Mouse (Mus musculus) CH12.LX (cell line): ENCODE results near the gene B4galt3. TPM values are rescaled to one million over a fixed set of nuclear protein-coding genes. Genes with fewer than 3 reads are reported as not detected.

ENCODE experiments used
- DNase-seq: peaks from one replicate; pipeline ENCODE4 v3.0.0-alpha.2; 2013; ENCODE audit errors: extremely low read depth
- H3K27ac ChIP-seq: 2 replicates; pipeline ENCODE4 v1.5.1; 2012; ENCODE audit warnings: low read depth, mild to moderate bottlenecking, control low read depth, moderate library complexity; ENCODE audit not compliant: insufficient read depth
- H3K27me3 ChIP-seq: replicated peaks from 2 replicates; pipeline ENCODE3; 2012; ENCODE audit warnings: inconsistent platforms
- H3K36me3 ChIP-seq, 2 experiments: replicated peaks in 1 of 2; 2 replicates each; pipeline versions ENCODE3 to v1.6.1; 2012; ENCODE audit warnings: inconsistent platforms in 1 of 2, low read length in 1 of 2, mild to moderate bottlenecking in 1 of 2, mixed read lengths in 1 of 2, moderate library complexity in 1 of 2; ENCODE audit not compliant: control insufficient read depth in 1 of 2, insufficient read depth in 1 of 2
- H3K4me1 ChIP-seq, 2 experiments: 2 replicates each; pipeline ENCODE4 v1.6.1; 2012; ENCODE audit warnings: inconsistent platforms in 1 of 2, moderate library complexity in 1 of 2; ENCODE audit not compliant: insufficient read depth in 2 of 2, control insufficient read depth in 1 of 2
- H3K4me2 ChIP-seq: 2 replicates; pipeline ENCODE4 v1.6.1; 2012; ENCODE audit warnings: low read depth, mild to moderate bottlenecking, control low read depth; ENCODE audit not compliant: poor library complexity, insufficient read depth, severe bottlenecking
- H3K4me3 ChIP-seq, 3 experiments: fragments of 150-350 bp in 1 of 3; sonication (generic) in 1 of 3; replicated peaks in 1 of 3; 2 replicates each; pipeline versions ENCODE3 to v1.5.1; 2011 to 2012; ENCODE audit warnings: low read depth in 2 of 3, low read length in 2 of 3, mild to moderate bottlenecking in 2 of 3, moderate library complexity in 2 of 3, control low read depth in 1 of 3, improper control_type of control experiment in 1 of 3, inconsistent platforms in 1 of 3, mixed read lengths in 1 of 3; ENCODE audit not compliant: poor library complexity in 1 of 3
- H3K79me2 ChIP-seq: replicated peaks from 2 replicates; pipeline ENCODE4 v1.6.1; 2012; ENCODE audit warnings: mild to moderate bottlenecking, moderate library complexity; ENCODE audit not compliant: control insufficient read depth, poor library complexity, insufficient read depth, severe bottlenecking; ENCODE audit errors: extremely low read depth
- H3K9ac ChIP-seq: 2 replicates; pipeline ENCODE4 v1.6.1; 2012; ENCODE audit warnings: low read depth, mild to moderate bottlenecking, control low read depth, moderate library complexity; ENCODE audit not compliant: insufficient read depth
- H3K9me3 ChIP-seq: replicated peaks from 2 replicates; pipeline ENCODE3; 2012; ENCODE audit warnings: low read length, inconsistent platforms, mixed read lengths
- CHD1 ChIP-seq: IDR thresholded peaks from 2 replicates; pipeline ENCODE4 v1.6.1; 2012; ENCODE audit warnings: low read depth, low read length, improper control_type of control experiment, inconsistent platforms
- CHD2 ChIP-seq: IDR thresholded peaks from 2 replicates; pipeline ENCODE4 v1.6.1; 2011; ENCODE audit warnings: low read length, improper control_type of control experiment
- CTCF ChIP-seq, 2 experiments: IDR thresholded peaks in 1 of 2; conservative IDR thresholded peaks in 1 of 2; 2 replicates each; pipeline ENCODE4 v1.5.1; 2011 to 2012; ENCODE audit warnings: low read depth in 2 of 2, low read length in 2 of 2, improper control_type of control experiment in 1 of 2, inconsistent platforms in 1 of 2, mild to moderate bottlenecking in 1 of 2, moderate library complexity in 1 of 2
- ELF1 ChIP-seq: IDR thresholded peaks from 2 replicates; pipeline ENCODE4 v1.6.1; 2014; ENCODE audit warnings: low read depth, mild to moderate bottlenecking, inconsistent platforms, low read length, improper control_type of control experiment
- ETS1 ChIP-seq: conservative IDR thresholded peaks from 2 replicates; pipeline ENCODE4 v1.6.1; 2012; ENCODE audit warnings: low read depth, mild to moderate bottlenecking, inconsistent platforms, low read length, improper control_type of control experiment, moderate library complexity
- GABPA ChIP-seq: IDR thresholded peaks from 2 replicates; pipeline ENCODE4 v1.6.1; 2012; ENCODE audit warnings: low read depth, low read length, improper control_type of control experiment, inconsistent platforms; ENCODE audit not compliant: insufficient replicate concordance
- HCFC1 ChIP-seq: IDR thresholded peaks from 2 replicates; pipeline ENCODE4 v1.6.1; 2012; ENCODE audit warnings: low read depth, mild to moderate bottlenecking, inconsistent platforms, low read length, improper control_type of control experiment
- JUND ChIP-seq: conservative IDR thresholded peaks from 2 replicates; pipeline ENCODE4 v1.6.1; 2011; ENCODE audit warnings: low read depth, low read length, improper control_type of control experiment
- MXI1 ChIP-seq: IDR thresholded peaks from 2 replicates; pipeline ENCODE4 v1.6.1; 2011; ENCODE audit warnings: mild to moderate bottlenecking, low read depth, low read length, improper control_type of control experiment
- MYC ChIP-seq: IDR thresholded peaks from 2 replicates; pipeline ENCODE4 v1.6.1; 2011; ENCODE audit warnings: low read depth, mild to moderate bottlenecking, improper control_type of control experiment, low read length
- NRF1 ChIP-seq: IDR thresholded peaks from 2 replicates; pipeline ENCODE4 v1.6.1; 2014; ENCODE audit warnings: low read depth, mild to moderate bottlenecking, inconsistent platforms, low read length, improper control_type of control experiment, moderate library complexity
- POLR2A ChIP-seq: IDR thresholded peaks from 2 replicates; pipeline ENCODE4 v1.6.1; 2011; ENCODE audit warnings: low read depth, mild to moderate bottlenecking, improper control_type of control experiment, low read length
- RAD21 ChIP-seq: IDR thresholded peaks from 2 replicates; pipeline ENCODE4 v1.6.1; 2011; ENCODE audit warnings: low read depth, mild to moderate bottlenecking, low read length, improper control_type of control experiment, moderate library complexity
- RCOR1 ChIP-seq: conservative IDR thresholded peaks from 2 replicates; pipeline ENCODE4 v1.6.1; 2012; ENCODE audit warnings: low read depth, mild to moderate bottlenecking, inconsistent platforms, low read length, improper control_type of control experiment
- SIN3A ChIP-seq: IDR thresholded peaks from 2 replicates; pipeline ENCODE4 v1.6.1; 2012; ENCODE audit warnings: low read length, improper control_type of control experiment, inconsistent platforms
- SMC3 ChIP-seq: IDR thresholded peaks from 2 replicates; pipeline ENCODE4 v1.6.1; 2011; ENCODE audit warnings: low read depth, low read length, improper control_type of control experiment
- TBP ChIP-seq: conservative IDR thresholded peaks from 2 replicates; pipeline ENCODE4 v1.6.1; 2011; ENCODE audit warnings: low read depth, low read length, improper control_type of control experiment
- ZC3H11A ChIP-seq: IDR thresholded peaks from 2 replicates; pipeline ENCODE4 v1.6.1; 2012; ENCODE audit warnings: low read depth, mild to moderate bottlenecking, inconsistent platforms, low read length, improper control_type of control experiment
- dilution Hi-C: fragments of 300-500 bp; cut with MboI; formaldehyde crosslinking; loops from 2 replicates; pipeline ENCODE4 v1.14.3; 2020; ENCODE audit warnings: low sequenced_read_pairs; ENCODE audit not compliant: extremely low pct_unique_long_range_greater_than_20kb, extremely low pct_ligation_motif_present
- in situ Hi-C: fragments of 300-500 bp; cut with MboI; formaldehyde crosslinking; loops from 3 replicates; pipeline ENCODE4 v1.14.3; 2019; ENCODE audit warnings: low sequenced_read_pairs, low pct_ligation_motif_present, low pct_unique_long_range_greater_than_20kb, mixed read lengths
- polyA plus RNA-seq: library from polyadenylated mRNA; unstranded; fragments of >175 nt; gene quantifications from 2 replicates; pipeline ENCODE4 v1.2.1, GENCODE M21; 2012; ENCODE audit warnings: low read depth; ENCODE audit not compliant: insufficient read length
- total RNA-seq, 2 experiments: library from RNA; depleted of rRNA; stranded (reverse); fragments of 300-350 nt in 1 of 2; fragments of >200 nt in 1 of 2; gene quantifications; 2 replicates each; pipeline ENCODE4 v1.2.3; 2012 to 2014

Gene B4galt3
- total and polyA plus RNA-seq, 3 experiments: 19.3 to 27.8 (median 23.1) TPM

DNA sequence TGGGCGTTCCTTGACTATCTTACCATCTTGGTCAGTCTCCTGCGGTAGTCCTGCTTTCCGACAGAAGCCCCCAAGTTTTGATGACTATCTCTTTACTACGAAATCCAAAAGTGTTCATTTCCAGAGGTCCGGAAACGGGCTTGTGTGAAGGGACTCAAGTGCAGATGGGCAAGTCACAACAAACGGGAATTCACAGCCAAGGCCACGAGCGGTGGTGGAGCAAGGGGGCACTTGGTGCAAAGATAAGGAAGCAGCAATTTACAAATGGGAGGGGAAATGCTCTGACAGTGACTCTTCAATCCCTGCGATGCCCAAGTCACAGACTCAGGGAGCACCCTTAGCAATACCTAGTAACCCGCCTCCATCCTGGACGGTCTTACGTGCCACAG, 22.7 kb upstream of the B4galt3 start:
- no peaks in the 10 kb centered on the region for H3K9me3 ChIP-seq
- dilution Hi-C loops: no loop called here

DNA sequence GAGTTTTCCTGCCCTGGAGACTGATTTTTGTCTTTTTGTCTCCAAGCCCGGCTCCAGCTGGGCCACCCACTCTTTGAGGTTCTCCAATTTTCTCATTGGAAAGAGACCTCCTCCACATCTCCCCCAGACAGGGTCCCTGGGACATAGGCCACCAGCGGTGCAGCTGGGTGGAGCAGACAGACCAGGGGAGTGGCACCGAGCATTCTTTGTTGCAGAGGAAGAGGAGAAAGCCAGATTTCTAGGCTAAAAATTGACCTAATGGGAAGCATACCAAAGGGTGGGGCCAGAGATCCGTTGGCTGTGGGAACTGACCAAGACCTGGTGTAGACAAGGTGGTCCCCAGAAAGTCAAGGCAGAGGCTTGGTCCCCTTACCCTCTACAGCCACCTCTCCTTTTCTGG, 22.2 kb upstream of the B4galt3 start:
- Histone ChIP-seq H3K4me1 (peaks cover 17 to 51% of the 10 kb centered on the region in 2 experiments), H3K4me3 (no peak overlapping the region), H3K79me2 (peaks cover 20% of the 10 kb centered on the region), H3K27me3 (peaks cover 6% of the 10 kb centered on the region), H3K4me2 (peak overlapping the region; percentile 64; the same call in 1 of the 2 replicates), H3K27ac (no peak overlapping the region), H3K36me3 (peaks cover 17 to 25% of the 10 kb centered on the region in 2 experiments), H3K9ac (no peak overlapping the region), H3K9me3 (no peaks in the 10 kb centered on the region)
- dilution Hi-C loops (no loop called here), in situ Hi-C loops (no loop called here)
- TF ChIP-seq HCFC1: no peak
- no peak for TF ChIP-seq GABPA
- no peak for TF ChIP-seq ZC3H11A
- TF ChIP-seq SMC3: no peak
- TF ChIP-seq CHD1: no peak
- no peak for TF ChIP-seq RCOR1
- no peak for TF ChIP-seq MXI1
- no peak for DNase-seq

More for the DNA sequence above, 22.7 kb upstream of the B4galt3 start:
- Histone ChIP-seq H3K79me2 (peaks cover 20% of the 10 kb centered on the region), H3K27ac (peak overlapping the region; percentile 40), H3K9ac (peak overlapping the region; percentile 81), H3K27me3 (peaks cover 3% of the 10 kb centered on the region), H3K4me3 (peak overlapping the region; percentile 57 to 72 (median 63)), H3K36me3 (peaks cover 21 to 30% of the 10 kb centered on the region in 2 experiments), H3K4me2 (peak overlapping the region; percentile 64), H3K4me1 (peaks cover 17 to 51% of the 10 kb centered on the region in 2 experiments)
- in situ Hi-C loops: no loop called here
- no peak for DNase-seq
- 0 out of 2 replicates have a peak, but pooled peaks have one; percentile 35 for TF ChIP-seq ETS1
- TF ChIP-seq MXI1: peak; percentile 15; the same call in 1 of the 2 replicates
- no peak for TF ChIP-seq NRF1
- no peak for TF ChIP-seq JUND
- TF ChIP-seq MYC: peak; percentile 45

DNA sequence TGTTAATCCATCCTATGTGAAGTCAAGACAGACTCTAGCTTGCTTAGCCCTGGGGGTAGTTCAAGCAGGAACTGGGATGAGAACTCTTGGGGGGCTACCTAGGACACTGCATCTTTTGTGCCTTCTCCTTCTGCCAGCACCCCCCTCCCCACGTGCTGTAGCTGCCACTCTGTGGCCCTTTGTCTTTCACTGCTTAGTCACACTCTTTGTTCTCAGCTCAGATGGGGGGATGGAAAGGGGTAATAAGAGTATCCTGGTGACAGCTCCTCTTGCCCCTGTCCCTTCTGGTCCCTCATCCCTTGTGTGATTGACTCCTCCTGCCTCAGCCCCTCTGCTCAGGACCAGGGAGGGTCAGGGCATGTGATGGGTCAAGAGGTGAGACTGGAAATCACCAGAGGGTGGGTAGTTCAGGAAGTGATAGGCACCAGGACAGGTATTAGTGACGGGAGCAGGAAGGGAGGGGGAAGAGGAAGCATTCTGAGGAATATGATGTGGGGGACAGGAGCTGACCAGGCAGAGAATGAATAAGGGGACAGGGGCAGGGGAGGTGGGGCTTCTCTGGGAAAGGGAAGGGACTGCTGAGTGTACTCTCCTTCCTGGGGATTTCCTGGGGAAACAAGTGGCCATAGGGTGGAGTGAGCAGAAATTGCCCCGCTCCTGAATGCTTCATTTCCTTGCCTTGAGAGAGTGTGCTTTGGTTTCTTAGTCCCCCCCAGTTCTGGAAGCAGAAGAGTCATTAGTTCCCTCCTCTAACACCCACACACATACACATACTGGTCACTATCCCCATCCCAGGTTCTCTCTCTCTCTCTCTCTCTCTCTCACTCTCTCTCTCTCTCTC, 21.5 kb upstream of the B4galt3 start:
- no peak for TF ChIP-seq RAD21
- TF ChIP-seq JUND: no peak
- TF ChIP-seq CTCF (conservative IDR thresholded peaks at IDR 0.05 in 1 of 2, IDR thresholded peaks at IDR 0.05 in 1 of 2; ENCODE audit: low read depth in 2 of 2, low read length in 2 of 2): no peak
- no peak for TF ChIP-seq MXI1
- no peak for TF ChIP-seq RCOR1
- TF ChIP-seq HCFC1: peak; percentile 64
- 0 out of 2 replicates have a peak, but pooled peaks have one; percentile 8 for TF ChIP-seq ELF1
- TF ChIP-seq POLR2A: no peak
- TF ChIP-seq CHD2: no peak
- no peak for TF ChIP-seq TBP
- no peak for TF ChIP-seq SIN3A
- Histone ChIP-seq H3K4me2 (no peak overlapping the region), H3K4me1 (peaks cover 17 to 51% of the 10 kb centered on the region in 2 experiments), H3K27me3 (peaks cover 11% of the 10 kb centered on the region), H3K27ac (no peak overlapping the region; the same call in 1 of the 2 replicates), H3K4me3 (peak overlapping the region in 1 of 3 experiments; percentile 46), H3K79me2 (peaks cover 20% of the 10 kb centered on the region), H3K9ac (0 out of 2 replicates have a peak overlapping the region, but pooled peaks have one; percentile 8), H3K9me3 (no peaks in the 10 kb centered on the region), H3K36me3 (peaks cover 11 to 18% of the 10 kb centered on the region in 2 experiments)
- in situ Hi-C loops: no loop called here
- DNase-seq: no peak
- dilution Hi-C loops: no loop called here
